Mouse (Mus musculus): ENCODE measurements around the gene Tcea3. TPM values are rescaled to one million over a fixed set of nuclear protein-coding genes. Genes with fewer than 3 reads are reported as not detected.
A peak's percentile ranks its signal among the peaks of the same experiment; 100 is the strongest.

Tcea3 gene
- polyA plus RNA-seq, 1 experiment from 2014 or later: 1.7 TPM

DNA sequence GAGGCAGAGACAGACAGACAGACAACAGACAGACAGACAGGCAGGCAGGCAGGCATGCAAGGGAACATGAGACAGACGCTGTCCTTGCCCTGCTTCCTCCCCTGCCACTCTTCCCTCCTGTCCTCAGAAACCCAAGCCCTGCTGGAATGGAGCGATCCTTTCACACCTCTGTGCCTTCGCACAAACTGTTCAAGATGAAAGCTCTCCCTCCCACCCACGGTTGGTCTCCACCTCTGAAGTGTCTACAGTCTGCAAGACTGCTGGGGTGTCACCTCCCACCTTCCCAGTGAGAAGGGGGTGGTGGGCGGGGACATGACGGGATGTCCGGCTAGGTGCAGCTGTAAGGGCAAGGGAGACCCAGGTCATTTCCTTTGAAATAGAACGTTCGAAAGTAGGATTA lies 34.1 kb downstream of the Tcea3 start:
- Histone ChIP-seq H3K27me3 (ENCODE audit: control insufficient read depth, insufficient read depth, low read length) (no peaks in the 10 kb centered on the region), H3K4me2 (no peak overlapping the region), H3K36me3 (ENCODE audit: control insufficient read depth, insufficient read depth, low read length) (no peaks in the 10 kb centered on the region), H3K9me3 (ENCODE audit: control insufficient read depth, low read length) (no peaks in the 10 kb centered on the region), H3K9ac (ENCODE audit: low read length) (no peak overlapping the region), H3K27ac (ENCODE audit: low read depth, low read length) (no peak overlapping the region), H3K4me3 (ENCODE audit: low read depth, low read length) (no peak overlapping the region), H3K4me1 (ENCODE audit: control insufficient read depth, insufficient read depth, low read length) (peaks cover 32% of the 10 kb centered on the region)
- DNase-seq (ENCODE audit: low spot score, missing footprints) (no peak), ATAC-seq (ENCODE audit: low FRiP score) (no peak)
- 53% methylated on average over 9 of the region's 9 CpGs for WGBS

- H3K36me3 ChIP-seq (ENCODE audit: control insufficient read depth, insufficient read depth, low read length): peaks cover 1% of the 10 kb centered on the region; the same call in 1 of the 2 replicates
- H3K9ac ChIP-seq (ENCODE audit: low read length): peak overlapping the region; percentile 39
- H3K4me1 ChIP-seq (ENCODE audit: control insufficient read depth, insufficient read depth, low read length): peaks cover 37% of the 10 kb centered on the region
- no peak overlapping the region for H3K4me3 ChIP-seq (ENCODE audit: low read depth, low read length)
- peak overlapping the region; percentile 77 for H3K27ac ChIP-seq (ENCODE audit: low read depth, low read length)
- 14% methylated on average over 10 of the region's 10 CpGs for WGBS
- H3K4me2 ChIP-seq: peak overlapping the region; percentile 21
- H3K27me3 ChIP-seq (ENCODE audit: control insufficient read depth, insufficient read depth, low read length): no peaks in the 10 kb centered on the region
- DNase-seq (ENCODE audit: low spot score, missing footprints) (peak; percentile 93), ATAC-seq (ENCODE audit: low FRiP score) (no peak)
- H3K9me3 ChIP-seq (ENCODE audit: control insufficient read depth, low read length): no peaks in the 10 kb centered on the region
These were observed 35.3 kb downstream of the Tcea3 start for GRCm38 (mm10) chr4:136282621-136283480.

DNA sequence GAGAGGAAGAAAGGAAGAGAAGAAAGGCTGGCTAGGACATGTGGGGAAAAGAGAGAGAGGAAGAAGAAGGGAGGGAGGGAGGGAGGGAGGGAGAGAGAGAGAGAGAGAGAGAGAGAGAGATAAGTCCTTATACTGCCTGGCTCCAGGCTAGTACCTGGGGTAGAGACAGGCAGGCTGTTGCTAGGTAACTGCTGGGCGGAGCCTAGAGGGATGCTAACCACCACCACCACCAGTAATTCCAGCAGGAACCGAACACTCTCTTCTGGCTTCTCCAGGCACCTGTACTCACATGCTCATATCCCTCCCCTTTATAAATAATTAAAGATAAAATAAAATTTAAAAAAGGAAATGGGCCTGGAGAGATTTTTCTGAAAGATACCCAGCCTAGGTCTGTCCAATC lies 36.3 kb downstream of the Tcea3 start:
- Histone ChIP-seq H3K27me3 (ENCODE audit: control insufficient read depth, insufficient read depth, low read length) (peaks cover 2% of the 10 kb centered on the region), H3K27ac (ENCODE audit: low read depth, low read length) (peak overlapping the region; percentile 91; the same call in 1 of the 2 replicates), H3K4me2 (no peak overlapping the region), H3K9ac (ENCODE audit: low read length) (no peak overlapping the region), H3K9me3 (ENCODE audit: control insufficient read depth, low read length) (peaks cover 3% of the 10 kb centered on the region; the same call in 1 of the 2 replicates), H3K4me1 (ENCODE audit: control insufficient read depth, insufficient read depth, low read length) (peaks cover 37% of the 10 kb centered on the region), H3K4me3 (ENCODE audit: low read depth, low read length) (no peak overlapping the region), H3K36me3 (ENCODE audit: control insufficient read depth, insufficient read depth, low read length) (peaks cover 8% of the 10 kb centered on the region)
- DNase-seq (ENCODE audit: low spot score, missing footprints) (no peak), ATAC-seq (ENCODE audit: low FRiP score) (no peak)
- 7% methylated on average over 2 of the region's 2 CpGs for WGBS

DNA sequence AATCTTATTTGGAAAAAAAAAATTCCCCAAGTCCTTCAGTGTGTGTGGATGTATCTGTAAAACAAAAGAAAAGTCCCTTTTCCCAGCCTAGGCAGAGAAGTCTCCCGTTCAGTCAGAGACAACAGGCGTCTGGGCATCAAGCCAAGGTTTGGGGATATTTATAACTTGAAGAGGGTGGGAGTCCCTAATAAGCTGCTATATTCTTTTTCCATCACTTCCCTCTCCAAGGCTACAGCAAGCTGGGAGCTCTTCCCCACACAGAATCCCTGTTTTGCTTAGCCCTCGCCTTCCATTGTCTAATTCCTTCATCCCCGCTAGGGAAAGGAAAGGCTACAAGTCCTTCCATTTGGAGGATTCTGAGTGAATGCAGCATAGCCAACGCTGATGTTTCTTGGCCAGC lies 36.9 kb downstream of the Tcea3 start, which contains the start of gene Zfp46:
Gene Zfp46, plus strand, starts transcription at position 229 of the 400 bp plus-strand sequence.
- Histone ChIP-seq H3K36me3 (ENCODE audit: control insufficient read depth, insufficient read depth, low read length) (peaks cover 12% of the 10 kb centered on the region), H3K4me2 (peak within 1 kb of the TSS; percentile 92), H3K9me3 (ENCODE audit: control insufficient read depth, low read length) (peaks cover 3% of the 10 kb centered on the region; the same call in 1 of the 2 replicates), H3K4me1 (ENCODE audit: control insufficient read depth, insufficient read depth, low read length) (peaks cover 37% of the 10 kb centered on the region), H3K9ac (ENCODE audit: low read length) (peak within 1 kb of the TSS; percentile 61), H3K4me3 (ENCODE audit: low read depth, low read length) (peak within 1 kb of the TSS; percentile 71), H3K27ac (ENCODE audit: low read depth, low read length) (peak within 1 kb of the TSS; percentile 91), H3K27me3 (ENCODE audit: control insufficient read depth, insufficient read depth, low read length) (peaks cover 8% of the 10 kb centered on the region)
- DNase-seq (ENCODE audit: low spot score, missing footprints) (no peak), ATAC-seq (ENCODE audit: low FRiP score) (no peak)
- 33% methylated on average over 5 of the region's 5 CpGs for WGBS

GRCm38 (mm10) chr4:136284891-136285290 lies 37.4 kb downstream of the Tcea3 start:
- Histone ChIP-seq H3K4me1 (ENCODE audit: control insufficient read depth, insufficient read depth, low read length) (peaks cover 38% of the 10 kb centered on the region), H3K9me3 (ENCODE audit: control insufficient read depth, low read length) (peaks cover 3% of the 10 kb centered on the region; the same call in 1 of the 2 replicates)

GRCm38 (mm10) chr4:136285348-136285810 lies 37.9 kb downstream of the Tcea3 start:
- Histone ChIP-seq H3K4me1 (ENCODE audit: control insufficient read depth, insufficient read depth, low read length) (peaks cover 43% of the 10 kb centered on the region), H3K9ac (ENCODE audit: low read length) (peak overlapping the region; percentile 61), H3K27ac (ENCODE audit: low read depth, low read length) (peak overlapping the region; percentile 91), H3K36me3 (ENCODE audit: control insufficient read depth, insufficient read depth, low read length) (peaks cover 18% of the 10 kb centered on the region), H3K27me3 (ENCODE audit: control insufficient read depth, insufficient read depth, low read length) (peaks cover 18% of the 10 kb centered on the region), H3K4me2 (peak overlapping the region; percentile 92), H3K9me3 (ENCODE audit: control insufficient read depth, low read length) (peaks cover 3% of the 10 kb centered on the region; the same call in 1 of the 2 replicates), H3K4me3 (ENCODE audit: low read depth, low read length) (peak overlapping the region; percentile 71)
- WGBS: under 1% methylated on average over 25 of the region's 25 CpGs
- DNase-seq (ENCODE audit: low spot score, missing footprints) (peak; percentile 99), ATAC-seq (ENCODE audit: low FRiP score) (peak; percentile 94)

More at GRCm38 (mm10) chr4:136284891-136285290, 37.4 kb downstream of the Tcea3 start:
- no peak for ATAC-seq (ENCODE audit: low FRiP score)
- DNase-seq (ENCODE audit: low spot score, missing footprints): no peak
- Histone ChIP-seq H3K4me3 (ENCODE audit: low read depth, low read length) (peak overlapping the region; percentile 71), H3K36me3 (ENCODE audit: control insufficient read depth, insufficient read depth, low read length) (peaks cover 13% of the 10 kb centered on the region), H3K9ac (ENCODE audit: low read length) (peak overlapping the region; percentile 61), H3K4me2 (peak overlapping the region; percentile 92), H3K27ac (ENCODE audit: low read depth, low read length) (peak overlapping the region; percentile 91), H3K27me3 (ENCODE audit: control insufficient read depth, insufficient read depth, low read length) (peaks cover 13% of the 10 kb centered on the region)
- WGBS: 35% methylated on average over 6 of the region's 6 CpGs

- ATAC-seq (ENCODE audit: low FRiP score) (peak; percentile 89), DNase-seq (ENCODE audit: low spot score, missing footprints) (no peak)
- Histone ChIP-seq H3K9ac (ENCODE audit: low read length) (peak overlapping the region; percentile 61), H3K27ac (ENCODE audit: low read depth, low read length) (peak overlapping the region; percentile 91), H3K4me1 (ENCODE audit: control insufficient read depth, insufficient read depth, low read length) (peaks cover 48% of the 10 kb centered on the region), H3K9me3 (ENCODE audit: control insufficient read depth, low read length) (peaks cover 3% of the 10 kb centered on the region; the same call in 1 of the 2 replicates), H3K27me3 (ENCODE audit: control insufficient read depth, insufficient read depth, low read length) (peaks cover 22% of the 10 kb centered on the region), H3K4me2 (peak overlapping the region; percentile 92), H3K36me3 (ENCODE audit: control insufficient read depth, insufficient read depth, low read length) (peaks cover 19% of the 10 kb centered on the region), H3K4me3 (ENCODE audit: low read depth, low read length) (peak overlapping the region; percentile 71)
- under 1% methylated on average over 29 of the region's 29 CpGs for WGBS
These were observed 38.4 kb downstream of the Tcea3 start for GRCm38 (mm10) chr4:136285811-136286371.

GRCm38 (mm10) chr4:136289918-136290780 lies 42.6 kb downstream of the Tcea3 start:
- peaks cover 3% of the 10 kb centered on the region; the same call in 1 of the 2 replicates for H3K9me3 ChIP-seq (ENCODE audit: control insufficient read depth, low read length)
- DNase-seq (ENCODE audit: low spot score, missing footprints) (peak; percentile 92), ATAC-seq (ENCODE audit: low FRiP score) (no peak)
- peaks cover 22% of the 10 kb centered on the region for H3K27me3 ChIP-seq (ENCODE audit: control insufficient read depth, insufficient read depth, low read length)
- H3K27ac ChIP-seq (ENCODE audit: low read depth, low read length): no peak overlapping the region
- peaks cover 29% of the 10 kb centered on the region for H3K36me3 ChIP-seq (ENCODE audit: control insufficient read depth, insufficient read depth, low read length)
- H3K4me3 ChIP-seq (ENCODE audit: low read depth, low read length): peak overlapping the region; percentile 16; the same call in 1 of the 2 replicates
- peak overlapping the region; percentile 53 for H3K9ac ChIP-seq (ENCODE audit: low read length)
- H3K4me2 ChIP-seq: peak overlapping the region; percentile 35
- WGBS: 20% methylated on average over 66 of the region's 66 CpGs
- peaks cover 27% of the 10 kb centered on the region for H3K4me1 ChIP-seq (ENCODE audit: control insufficient read depth, insufficient read depth, low read length)

All from midbrain, embryonic 11.5 days (tissue).